Mouse (Mus musculus): ENCODE results near the gene Sel1l. TPM values are rescaled to one million over a fixed set of nuclear protein-coding genes. Genes with fewer than 3 reads are reported as not detected.
A peak's percentile ranks its signal among the peaks of the same experiment; 100 is the strongest.

The Sel1l gene
- polyA plus RNA-seq, 1 experiment from 2014 or later = 89.3 TPM

- ATAC-seq (ENCODE audit: low FRiP score, low TSS enrichment) = no peak
- no peak overlapping the region for H3K27ac ChIP-seq (ENCODE audit: low read depth, low read length)
- WGBS = 92% methylated on average over 3 of the region's 3 CpGs
Measured at GRCm38 (mm10) chr12:91833237-91833938, 15.6 kb downstream of the Sel1l start.

GRCm38 (mm10) chr12:91831410-91831809, 17.5 kb downstream of the Sel1l start:
- H3K9ac ChIP-seq (ENCODE audit: low read depth, low read length) = no peak overlapping the region
- H3K4me1 ChIP-seq (ENCODE audit: control insufficient read depth, insufficient read depth, low read length) = no peaks in the 10 kb centered on the region
- no peak overlapping the region for H3K4me2 ChIP-seq (replicated peaks; ENCODE audit: low read depth, low read length)
- no peaks in the 10 kb centered on the region for H3K27me3 ChIP-seq (ENCODE audit: control insufficient read depth, insufficient read depth, low read length)
- 92% methylated on average over 7 of the region's 7 CpGs for WGBS
- H3K9me3 ChIP-seq (ENCODE audit: control insufficient read depth, low read length) = no peaks in the 10 kb centered on the region
- ATAC-seq (ENCODE audit: low FRiP score, low TSS enrichment) = no peak
- H3K36me3 ChIP-seq (ENCODE audit: control insufficient read depth, insufficient read depth, low read length) = peaks cover 63% of the 10 kb centered on the region
- H3K27ac ChIP-seq (ENCODE audit: low read depth, low read length) = no peak overlapping the region
- no peak overlapping the region for H3K4me3 ChIP-seq (ENCODE audit: low read length)

More at GRCm38 (mm10) chr12:91833237-91833938, 15.6 kb downstream of the Sel1l start:
- H3K27me3 ChIP-seq (ENCODE audit: control insufficient read depth, insufficient read depth, low read length) = no peaks in the 10 kb centered on the region
- peaks cover 64% of the 10 kb centered on the region for H3K36me3 ChIP-seq (ENCODE audit: control insufficient read depth, insufficient read depth, low read length)
- no peak overlapping the region for H3K4me3 ChIP-seq (ENCODE audit: low read length)
- H3K9ac ChIP-seq (ENCODE audit: low read depth, low read length) = no peak overlapping the region
- H3K4me2 ChIP-seq (replicated peaks; ENCODE audit: low read depth, low read length) = no peak overlapping the region
- no peaks in the 10 kb centered on the region for H3K4me1 ChIP-seq (ENCODE audit: control insufficient read depth, insufficient read depth, low read length)
- no peaks in the 10 kb centered on the region for H3K9me3 ChIP-seq (ENCODE audit: control insufficient read depth, low read length)

GRCm38 (mm10) chr12:91820461-91820860, 28.5 kb downstream of the Sel1l start:
- Histone ChIP-seq H3K27ac (ENCODE audit: low read depth, low read length) (no peak overlapping the region), H3K9me3 (ENCODE audit: control insufficient read depth, low read length) (no peaks in the 10 kb centered on the region), H3K4me1 (ENCODE audit: control insufficient read depth, insufficient read depth, low read length) (no peaks in the 10 kb centered on the region), H3K9ac (ENCODE audit: low read depth, low read length) (no peak overlapping the region), H3K4me3 (ENCODE audit: low read length) (no peak overlapping the region), H3K27me3 (ENCODE audit: control insufficient read depth, insufficient read depth, low read length) (no peaks in the 10 kb centered on the region), H3K4me2 (replicated peaks; ENCODE audit: low read depth, low read length) (no peak overlapping the region), H3K36me3 (ENCODE audit: control insufficient read depth, insufficient read depth, low read length) (peaks cover 71% of the 10 kb centered on the region)
- WGBS = 90% methylated on average over 12 of the region's 12 CpGs
- ATAC-seq (ENCODE audit: low FRiP score, low TSS enrichment) = no peak

GRCm38 (mm10) chr12:91818726-91819125, 30.2 kb downstream of the Sel1l start:
- Histone ChIP-seq H3K27me3 (ENCODE audit: control insufficient read depth, insufficient read depth, low read length) (no peaks in the 10 kb centered on the region), H3K27ac (ENCODE audit: low read depth, low read length) (no peak overlapping the region), H3K9me3 (ENCODE audit: control insufficient read depth, low read length) (no peaks in the 10 kb centered on the region), H3K4me3 (ENCODE audit: low read length) (no peak overlapping the region), H3K36me3 (ENCODE audit: control insufficient read depth, insufficient read depth, low read length) (peaks cover 73% of the 10 kb centered on the region), H3K9ac (ENCODE audit: low read depth, low read length) (no peak overlapping the region), H3K4me2 (replicated peaks; ENCODE audit: low read depth, low read length) (no peak overlapping the region), H3K4me1 (ENCODE audit: control insufficient read depth, insufficient read depth, low read length) (no peaks in the 10 kb centered on the region)
- ATAC-seq (ENCODE audit: low FRiP score, low TSS enrichment) = no peak
- WGBS = 96% methylated on average over 4 of the region's 4 CpGs

- Histone ChIP-seq H3K4me1 (ENCODE audit: control insufficient read depth, insufficient read depth, low read length) (no peaks in the 10 kb centered on the region), H3K4me3 (ENCODE audit: low read length) (no peak overlapping the region), H3K36me3 (ENCODE audit: control insufficient read depth, insufficient read depth, low read length) (peaks cover 75% of the 10 kb centered on the region), H3K9me3 (ENCODE audit: control insufficient read depth, low read length) (no peaks in the 10 kb centered on the region), H3K9ac (ENCODE audit: low read depth, low read length) (no peak overlapping the region), H3K27ac (ENCODE audit: low read depth, low read length) (no peak overlapping the region), H3K27me3 (ENCODE audit: control insufficient read depth, insufficient read depth, low read length) (no peaks in the 10 kb centered on the region), H3K4me2 (replicated peaks; ENCODE audit: low read depth, low read length) (no peak overlapping the region)
- peak; percentile 83 for ATAC-seq (ENCODE audit: low FRiP score, low TSS enrichment)
- 30% methylated on average over 10 of the region's 10 CpGs for WGBS
Measured at GRCm38 (mm10) chr12:91815990-91816389, 33.0 kb downstream of the Sel1l start.

GRCm38 (mm10) chr12:91815552-91815951, 33.4 kb downstream of the Sel1l start:
- no peak overlapping the region for H3K4me2 ChIP-seq (replicated peaks; ENCODE audit: low read depth, low read length)
- no peak for ATAC-seq (ENCODE audit: low FRiP score, low TSS enrichment)
- H3K4me1 ChIP-seq (ENCODE audit: control insufficient read depth, insufficient read depth, low read length) = no peaks in the 10 kb centered on the region
- no peaks in the 10 kb centered on the region for H3K9me3 ChIP-seq (ENCODE audit: control insufficient read depth, low read length)
- no peak overlapping the region for H3K9ac ChIP-seq (ENCODE audit: low read depth, low read length)
- no peak overlapping the region for H3K27ac ChIP-seq (ENCODE audit: low read depth, low read length)
- H3K4me3 ChIP-seq (ENCODE audit: low read length) = no peak overlapping the region
- peaks cover 78% of the 10 kb centered on the region for H3K36me3 ChIP-seq (ENCODE audit: control insufficient read depth, insufficient read depth, low read length)
- WGBS = 95% methylated on average over 11 of the region's 11 CpGs
- H3K27me3 ChIP-seq (ENCODE audit: control insufficient read depth, insufficient read depth, low read length) = no peaks in the 10 kb centered on the region

GRCm38 (mm10) chr12:91808911-91809310, 40.0 kb downstream of the Sel1l start:
- no peak for ATAC-seq (ENCODE audit: low FRiP score, low TSS enrichment)
- Histone ChIP-seq H3K9me3 (ENCODE audit: control insufficient read depth, low read length) (no peaks in the 10 kb centered on the region), H3K4me2 (replicated peaks; ENCODE audit: low read depth, low read length) (no peak overlapping the region), H3K27me3 (ENCODE audit: control insufficient read depth, insufficient read depth, low read length) (no peaks in the 10 kb centered on the region), H3K36me3 (ENCODE audit: control insufficient read depth, insufficient read depth, low read length) (peaks cover 55% of the 10 kb centered on the region), H3K4me3 (ENCODE audit: low read length) (no peak overlapping the region), H3K9ac (ENCODE audit: low read depth, low read length) (no peak overlapping the region), H3K4me1 (ENCODE audit: control insufficient read depth, insufficient read depth, low read length) (no peaks in the 10 kb centered on the region), H3K27ac (ENCODE audit: low read depth, low read length) (no peak overlapping the region)
- 95% methylated on average over 8 of the region's 8 CpGs for WGBS

- ATAC-seq (ENCODE audit: low FRiP score, low TSS enrichment) = no peak
- Histone ChIP-seq H3K27ac (ENCODE audit: low read depth, low read length) (no peak overlapping the region), H3K4me2 (replicated peaks; ENCODE audit: low read depth, low read length) (no peak overlapping the region), H3K9ac (ENCODE audit: low read depth, low read length) (no peak overlapping the region), H3K27me3 (ENCODE audit: control insufficient read depth, insufficient read depth, low read length) (no peaks in the 10 kb centered on the region), H3K36me3 (ENCODE audit: control insufficient read depth, insufficient read depth, low read length) (peaks cover 43% of the 10 kb centered on the region), H3K4me3 (ENCODE audit: low read length) (no peak overlapping the region), H3K4me1 (ENCODE audit: control insufficient read depth, insufficient read depth, low read length) (no peaks in the 10 kb centered on the region), H3K9me3 (ENCODE audit: control insufficient read depth, low read length) (no peaks in the 10 kb centered on the region)
- WGBS = 78% methylated on average over 6 of the region's 6 CpGs
Measured at GRCm38 (mm10) chr12:91807761-91808160, 41.2 kb downstream of the Sel1l start.

GRCm38 (mm10) chr12:91807095-91807494, 41.9 kb downstream of the Sel1l start:
- ATAC-seq (ENCODE audit: low FRiP score, low TSS enrichment) = no peak
- no peak overlapping the region for H3K9ac ChIP-seq (ENCODE audit: low read depth, low read length)
- H3K4me2 ChIP-seq (replicated peaks; ENCODE audit: low read depth, low read length) = no peak overlapping the region
- no peak overlapping the region for H3K4me3 ChIP-seq (ENCODE audit: low read length)
- H3K27me3 ChIP-seq (ENCODE audit: control insufficient read depth, insufficient read depth, low read length) = no peaks in the 10 kb centered on the region
- H3K4me1 ChIP-seq (ENCODE audit: control insufficient read depth, insufficient read depth, low read length) = no peaks in the 10 kb centered on the region
- no peaks in the 10 kb centered on the region for H3K9me3 ChIP-seq (ENCODE audit: control insufficient read depth, low read length)
- no peak overlapping the region for H3K27ac ChIP-seq (ENCODE audit: low read depth, low read length)
- 93% methylated on average over 11 of the region's 11 CpGs for WGBS
- H3K36me3 ChIP-seq (ENCODE audit: control insufficient read depth, insufficient read depth, low read length) = peaks cover 37% of the 10 kb centered on the region

Data from kidney, embryonic 14.5 days (tissue).